Mouse (Mus musculus) C2C12 (cell line): ENCODE results near the gene Chst11. TPM values are rescaled to one million over a fixed set of nuclear protein-coding genes. Genes with fewer than 3 reads are reported as not detected.

ENCODE experiments used
- H3K27me3 ChIP-seq: one replicate; pipeline ENCODE4 v1.6.1; 2011; ENCODE audit not compliant: control insufficient read depth, insufficient read depth, insufficient read length
- H3K36me3 ChIP-seq: one replicate; pipeline ENCODE4 v1.6.1; 2011; ENCODE audit not compliant: control insufficient read depth, insufficient read depth
- H3K4me3 ChIP-seq: one replicate; pipeline ENCODE4 v1.5.1; 2011; ENCODE audit warnings: mild to moderate bottlenecking, control low read depth; ENCODE audit not compliant: poor library complexity, insufficient read depth, severe bottlenecking
- H3K79me2 ChIP-seq: one replicate; pipeline ENCODE4 v1.6.1; 2011; ENCODE audit not compliant: control insufficient read depth, insufficient read depth
- H3K79me3 ChIP-seq: one replicate; pipeline ENCODE4 v1.6.1; 2011; ENCODE audit warnings: low read depth, control low read depth
- H3ac ChIP-seq: one replicate; pipeline ENCODE3; 2011; ENCODE audit warnings: low read depth; ENCODE audit not compliant: control insufficient read depth, insufficient read length
- CEBPB ChIP-seq: IDR thresholded peaks from one replicate; pipeline ENCODE4 v1.6.1; 2011; ENCODE audit warnings: low read depth, mild to moderate bottlenecking, control low read depth, moderate library complexity
- CTCF ChIP-seq: IDR thresholded peaks from one replicate; pipeline ENCODE4 v1.5.1; 2011; ENCODE audit not compliant: control insufficient read depth, insufficient read depth, insufficient read length
- FOSL1 ChIP-seq: IDR thresholded peaks from one replicate; pipeline ENCODE4 v1.8.0; 2011; ENCODE audit warnings: mild to moderate bottlenecking, low read length; ENCODE audit not compliant: poor library complexity, insufficient read depth, severe bottlenecking
- MAX ChIP-seq: IDR thresholded peaks from one replicate; pipeline ENCODE4 v1.6.1; 2011; ENCODE audit warnings: mild to moderate bottlenecking, control low read depth
- MYOD1 ChIP-seq: IDR thresholded peaks from one replicate; pipeline ENCODE4 v1.6.1; 2011; ENCODE audit warnings: low read depth; ENCODE audit not compliant: control insufficient read depth, insufficient read length
- MYOG ChIP-seq: IDR thresholded peaks from one replicate; pipeline ENCODE4 v1.6.1; 2011; ENCODE audit not compliant: control insufficient read depth, insufficient read length; ENCODE audit errors: extremely low read depth
- USF1 ChIP-seq: IDR thresholded peaks from one replicate; pipeline ENCODE4 v1.6.1; 2011; ENCODE audit warnings: low read depth, mild to moderate bottlenecking, control low read depth, moderate library complexity
- polyA plus RNA-seq: library from polyadenylated mRNA; unstranded; fragments of >200 nt; fragmentation: generic; extraction: Trizol; gene quantifications from one replicate; pipeline ENCODE4 v1.2.1, GENCODE M21; 2012; ENCODE audit warnings: missing spikeins

Chst11 gene
- polyA plus RNA-seq, 1 experiment: 15.9 TPM

DNA sequence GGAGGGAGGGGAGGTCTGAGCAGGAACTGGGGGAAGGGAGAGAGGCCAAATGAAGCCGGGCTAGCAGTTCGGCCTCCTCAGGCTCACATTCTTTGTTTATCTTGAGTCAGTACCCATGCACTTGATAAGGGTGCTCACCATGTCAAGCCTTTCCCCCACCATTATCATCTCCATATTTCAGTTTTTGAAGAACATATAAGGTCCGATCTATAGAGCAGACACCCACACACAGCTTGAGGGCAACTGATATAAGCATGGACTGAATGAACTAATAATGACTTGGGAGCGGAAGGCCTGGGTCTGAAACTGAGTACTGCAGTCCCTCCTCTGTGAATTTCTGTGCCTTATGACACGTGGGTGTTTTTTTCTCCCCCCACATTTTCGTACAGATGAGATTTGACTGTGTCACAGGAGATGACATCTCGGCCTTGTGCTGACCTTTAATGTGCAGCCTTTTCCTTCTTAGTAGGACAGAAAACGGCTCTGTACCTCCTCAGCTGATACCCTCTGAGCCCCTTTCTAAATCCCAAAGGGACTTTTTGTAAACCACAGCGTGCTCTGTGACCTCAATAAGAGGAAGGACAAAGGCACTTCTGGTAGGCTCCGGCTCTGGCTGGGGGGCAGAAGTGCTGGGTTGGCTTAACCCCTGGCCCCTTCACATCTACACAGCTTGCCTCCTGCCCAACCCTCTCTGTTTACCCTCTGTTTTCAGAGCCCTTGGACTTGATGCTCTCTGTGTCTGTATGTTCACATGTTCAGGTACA is 6.6 kb downstream of the Chst11 start:
- no peak overlapping the region for H3ac ChIP-seq
- no peaks in the 10 kb centered on the region for H3K36me3 ChIP-seq
- H3K79me2 ChIP-seq: peaks cover 88% of the 10 kb centered on the region
- no peak overlapping the region for H3K4me3 ChIP-seq
- no peaks in the 10 kb centered on the region for H3K27me3 ChIP-seq
- peaks cover 53% of the 10 kb centered on the region for H3K79me3 ChIP-seq
- no peak for TF ChIP-seq FOSL1
- no peak for TF ChIP-seq CTCF
- no peak for TF ChIP-seq CEBPB
- no peak for TF ChIP-seq MYOG
- TF ChIP-seq MAX: no peak
- no peak for TF ChIP-seq USF1
- TF ChIP-seq MYOD1: no peak

DNA sequence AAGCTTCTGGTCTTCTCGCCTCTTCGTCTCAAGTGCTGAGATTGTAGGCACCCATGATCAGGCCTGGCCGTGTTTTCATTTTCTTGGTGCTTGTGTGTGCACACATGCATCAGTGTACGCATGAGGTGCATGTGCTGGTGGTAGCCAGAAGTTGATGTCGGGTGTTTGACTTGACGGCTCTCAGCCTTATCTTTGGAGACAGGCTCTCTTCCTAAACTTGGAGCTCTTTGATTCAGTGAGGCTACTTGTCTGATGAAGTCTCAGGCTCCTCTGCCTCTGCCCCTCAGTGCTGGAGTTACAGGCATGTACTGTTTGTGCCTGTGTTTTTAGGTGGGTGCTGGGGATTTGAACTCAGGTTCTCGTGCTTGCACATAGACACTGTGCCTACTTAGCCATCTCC is 9.0 kb downstream of the Chst11 start:
- peaks cover 69% of the 10 kb centered on the region for H3K79me2 ChIP-seq
- TF ChIP-seq USF1 (no peak), CEBPB (no peak), MAX (no peak), CTCF (no peak), FOSL1 (no peak), MYOG (no peak), MYOD1 (no peak)
- no peak overlapping the region for H3ac ChIP-seq
- H3K4me3 ChIP-seq: no peak overlapping the region
- no peaks in the 10 kb centered on the region for H3K36me3 ChIP-seq
- H3K27me3 ChIP-seq: no peaks in the 10 kb centered on the region
- peaks cover 35% of the 10 kb centered on the region for H3K79me3 ChIP-seq

DNA sequence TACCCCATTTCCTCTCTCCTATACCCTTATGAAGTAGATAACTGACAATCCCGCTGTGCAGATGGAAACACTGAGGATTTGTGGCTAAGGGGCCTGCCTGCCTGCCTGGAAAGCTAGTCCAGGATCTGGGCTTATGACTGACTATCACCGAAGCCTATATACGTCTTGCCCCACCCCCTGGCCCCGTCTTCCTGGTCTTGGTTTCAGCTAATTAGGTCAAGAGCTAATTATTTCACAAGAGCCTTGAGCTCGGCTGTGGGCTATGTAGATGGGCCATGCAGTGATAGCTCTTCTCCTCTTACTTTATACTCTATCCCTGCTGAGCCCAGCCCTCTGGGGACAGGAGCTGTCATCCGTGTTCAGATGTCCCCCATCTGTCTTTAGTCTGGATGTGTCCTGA is 12.2 kb downstream of the Chst11 start:
- no peak overlapping the region for H3K4me3 ChIP-seq
- H3K27me3 ChIP-seq: no peaks in the 10 kb centered on the region
- H3K36me3 ChIP-seq: no peaks in the 10 kb centered on the region
- peaks cover 61% of the 10 kb centered on the region for H3K79me2 ChIP-seq
- H3K79me3 ChIP-seq: peaks cover 29% of the 10 kb centered on the region
- H3ac ChIP-seq: no peak overlapping the region
- TF ChIP-seq USF1 (no peak), FOSL1 (no peak), MYOG (no peak), MYOD1 (no peak), CEBPB (no peak), CTCF (no peak), MAX (no peak)

DNA sequence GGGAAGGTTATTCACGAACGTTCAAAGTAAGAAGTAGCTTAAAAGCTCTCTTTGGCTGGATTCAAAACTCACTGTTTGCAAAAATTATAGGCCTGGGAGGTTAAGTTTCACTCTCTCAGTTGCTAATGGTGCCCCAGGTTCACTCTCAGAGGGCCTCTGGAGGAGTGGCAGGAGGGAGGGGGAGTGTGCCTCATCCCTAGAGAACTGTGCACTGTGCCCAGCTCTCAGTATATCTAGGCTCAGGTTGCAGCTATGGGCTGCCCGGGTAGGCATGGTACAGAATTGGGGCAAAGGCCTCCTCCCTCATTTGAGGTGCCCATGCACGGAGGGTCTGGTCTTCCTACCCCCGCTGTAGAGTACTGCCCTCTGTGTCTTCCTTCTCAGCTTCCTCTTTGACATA is 14.9 kb downstream of the Chst11 start:
- peaks cover 20% of the 10 kb centered on the region for H3K79me3 ChIP-seq
- no peak overlapping the region for H3K4me3 ChIP-seq
- H3K36me3 ChIP-seq: no peaks in the 10 kb centered on the region
- H3ac ChIP-seq: no peak overlapping the region
- no peaks in the 10 kb centered on the region for H3K27me3 ChIP-seq
- peaks cover 66% of the 10 kb centered on the region for H3K79me2 ChIP-seq
- TF ChIP-seq MYOG (no peak), MAX (no peak), USF1 (no peak), FOSL1 (no peak), CEBPB (no peak), MYOD1 (no peak), CTCF (no peak)

DNA sequence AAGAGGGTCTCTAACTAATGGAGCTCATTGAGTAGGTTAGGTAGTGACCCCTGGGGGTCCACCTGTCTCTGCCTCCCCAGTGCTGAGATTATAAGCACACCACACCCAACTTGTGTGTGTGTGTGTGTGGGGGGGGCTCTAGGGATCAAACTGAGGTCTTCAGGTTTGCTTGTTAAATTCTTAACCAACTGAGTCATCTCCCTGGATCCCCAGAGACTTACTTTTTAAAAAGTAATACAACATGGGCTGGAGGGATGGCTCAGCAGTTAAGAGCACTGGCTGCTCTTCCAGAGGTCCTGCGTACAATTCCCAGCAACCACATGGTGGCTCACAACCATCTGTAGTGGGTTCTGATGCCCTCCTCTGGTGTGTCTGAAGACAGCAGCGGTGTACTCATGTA is 15.4 kb downstream of the Chst11 start:
- H3K36me3 ChIP-seq: no peaks in the 10 kb centered on the region
- no peaks in the 10 kb centered on the region for H3K27me3 ChIP-seq
- H3ac ChIP-seq: no peak overlapping the region
- H3K79me2 ChIP-seq: peaks cover 70% of the 10 kb centered on the region
- TF ChIP-seq CTCF (no peak), MAX (no peak), FOSL1 (no peak), CEBPB (no peak), MYOD1 (no peak), USF1 (no peak), MYOG (no peak)
- peaks cover 20% of the 10 kb centered on the region for H3K79me3 ChIP-seq
- H3K4me3 ChIP-seq: no peak overlapping the region
